Mouse (Mus musculus) heart, embryonic 16.5 days (tissue): Measurements from ENCODE around the gene Dse. TPM values are rescaled to one million over a fixed set of nuclear protein-coding genes. Genes with fewer than 3 reads are reported as not detected.

Source experiments
- ATAC-seq: fragments of 200-750 bp; cut with Nextera tagmentation; replicated peaks from 2 replicates; pipeline ENCODE4 v1.8.0; 2017; ENCODE audit warnings: moderate number of reproducible peaks; ENCODE audit not compliant: insufficient read depth, low FRiP score; ENCODE audit errors: extremely low read depth
- H3K27ac ChIP-seq: fragments of 300-500 bp; sonication (generic); 2 replicates; pipeline ENCODE4 v1.5.1; 2014; ENCODE audit warnings: mild to moderate bottlenecking, low read length, control low read depth, moderate library complexity
- H3K27me3 ChIP-seq: fragments of 300-500 bp; sonication (generic); 2 replicates; pipeline ENCODE4 v1.6.1; 2014; ENCODE audit warnings: low read length, mixed read lengths; ENCODE audit not compliant: control insufficient read depth, insufficient read depth
- H3K36me3 ChIP-seq: fragments of 300-500 bp; sonication (generic); 2 replicates; pipeline ENCODE4 v1.6.1; 2014; ENCODE audit not compliant: control insufficient read depth, insufficient read depth
- H3K4me1 ChIP-seq: fragments of 300-500 bp; sonication (generic); 2 replicates; pipeline ENCODE4 v1.6.1; 2014; ENCODE audit warnings: low read length, mixed read lengths; ENCODE audit not compliant: control insufficient read depth, insufficient read depth
- H3K4me2 ChIP-seq: fragments of 300-500 bp; sonication (generic); 2 replicates; pipeline ENCODE4 v1.6.1; 2014; ENCODE audit warnings: low read depth, mild to moderate bottlenecking, control low read depth, low read length
- H3K4me3 ChIP-seq: fragments of 300-500 bp; sonication (generic); 2 replicates; pipeline ENCODE4 v1.5.1; 2014; ENCODE audit warnings: mild to moderate bottlenecking, control low read depth, low read length
- H3K9ac ChIP-seq: fragments of 300-500 bp; sonication (generic); 2 replicates; pipeline ENCODE4 v1.6.1; 2014; ENCODE audit warnings: low read length, control low read depth
- H3K9me3 ChIP-seq: fragments of 300-500 bp; sonication (generic); replicated peaks from 2 replicates; pipeline ENCODE4 v1.6.1; 2016; ENCODE audit warnings: low read length; ENCODE audit not compliant: control insufficient read depth
- WGBS: fragments of 180-500 bp; shearing (Covaris S2); extraction: QIAGEN DNeasy Blood & Tissue Kit; methylation state at CpG from one replicate; pipeline ENCODE4 v1.1.7; 2014; 5-methylcytosine and 5-hydroxymethylcytosine counted together
- polyA plus RNA-seq: library from polyadenylated mRNA; unstranded; fragments of >200 nt; fragmentation: Nextera tagmentation; extraction: Ambion mirVana; gene quantifications from 2 replicates; pipeline ENCODE4 v1.2.1, GENCODE M21; 2015

The Dse gene
- polyA plus RNA-seq, 1 experiment from 2014 or later, result 12.2 TPM

DNA sequence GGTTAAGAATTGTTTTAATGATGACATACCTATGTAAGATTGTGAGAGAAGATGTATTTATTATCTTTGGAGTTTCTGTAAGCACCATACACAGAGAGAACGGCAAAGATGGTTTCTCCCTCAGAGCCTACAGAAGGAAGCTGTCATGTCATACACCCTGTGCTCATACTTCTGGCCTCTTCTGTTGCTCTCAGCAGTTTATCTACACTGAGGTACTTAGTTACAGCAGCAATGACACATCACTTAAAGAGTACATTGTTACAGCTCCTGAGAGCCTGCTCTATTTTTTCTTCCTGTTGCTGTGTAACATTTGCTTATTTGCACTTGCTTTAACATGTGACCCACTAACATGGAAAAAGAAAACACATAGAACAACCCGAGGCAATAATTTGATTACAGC, 40.5 kb downstream of the Dse start:
- 0 out of 2 replicates have a peak, but pooled peaks cover 7% of the 10 kb centered on the region for H3K36me3 ChIP-seq
- no peaks in the 10 kb centered on the region for H3K9me3 ChIP-seq
- ATAC-seq, result peak; percentile 91
- no peak overlapping the region for H3K27ac ChIP-seq
- no peak overlapping the region for H3K4me2 ChIP-seq
- peaks cover 5% of the 10 kb centered on the region; the same call in 1 of the 2 replicates for H3K4me1 ChIP-seq
- H3K9ac ChIP-seq, result no peak overlapping the region
- H3K4me3 ChIP-seq, result no peak overlapping the region
- 35% methylated on average over 2 of the region's 2 CpGs for WGBS
- H3K27me3 ChIP-seq, result no peaks in the 10 kb centered on the region

- ATAC-seq, result no peak
- H3K9ac ChIP-seq, result no peak overlapping the region
- H3K27me3 ChIP-seq, result no peaks in the 10 kb centered on the region
- H3K4me2 ChIP-seq, result no peak overlapping the region
- no peaks in the 10 kb centered on the region for H3K4me1 ChIP-seq
- no peak overlapping the region for H3K27ac ChIP-seq
- no peaks in the 10 kb centered on the region for H3K9me3 ChIP-seq
- WGBS, result 89% methylated on average over 12 of the region's 12 CpGs
- H3K4me3 ChIP-seq, result no peak overlapping the region
- H3K36me3 ChIP-seq, result peaks cover 5% of the 10 kb centered on the region
Measured at GRCm38 (mm10) chr10:34155796-34156554, 51.5 kb downstream of the Dse start.

- 76% methylated on average over 3 of the region's 3 CpGs for WGBS
- Histone ChIP-seq H3K36me3 (no peaks in the 10 kb centered on the region), H3K4me2 (no peak overlapping the region), H3K9ac (no peak overlapping the region), H3K27ac (no peak overlapping the region), H3K27me3 (no peaks in the 10 kb centered on the region), H3K4me3 (no peak overlapping the region), H3K4me1 (no peaks in the 10 kb centered on the region), H3K9me3 (no peaks in the 10 kb centered on the region)
- no peak for ATAC-seq
Measured at GRCm38 (mm10) chr10:34151827-34152226, 55.7 kb downstream of the Dse start.

DNA sequence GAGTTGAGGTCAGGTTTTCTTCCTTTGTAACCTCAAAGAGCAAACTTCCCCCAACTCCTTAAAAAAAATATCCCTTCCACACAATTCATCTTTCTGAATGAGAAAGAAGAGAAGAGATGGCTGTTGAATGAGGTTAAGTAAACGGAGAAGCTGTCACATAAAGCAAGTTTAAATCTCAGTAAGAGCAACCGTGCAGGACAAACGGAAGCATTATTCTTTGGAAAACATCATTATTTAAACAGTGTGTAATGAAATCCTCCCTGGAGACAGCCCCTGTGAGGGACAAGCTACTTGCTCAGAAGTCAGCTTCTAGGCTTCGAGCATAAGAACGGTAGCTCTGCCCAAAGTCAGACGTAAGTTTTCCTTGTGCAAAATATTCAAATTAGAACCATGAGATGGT, 57.1 kb downstream of the Dse start:
- no peaks in the 10 kb centered on the region for H3K36me3 ChIP-seq
- no peak for ATAC-seq
- no peak overlapping the region for H3K4me3 ChIP-seq
- H3K4me2 ChIP-seq, result no peak overlapping the region
- no peaks in the 10 kb centered on the region for H3K27me3 ChIP-seq
- no peaks in the 10 kb centered on the region for H3K9me3 ChIP-seq
- 68% methylated on average over 6 of the region's 6 CpGs for whole genome bisulfite sequencing
- no peaks in the 10 kb centered on the region for H3K4me1 ChIP-seq
- no peak overlapping the region for H3K27ac ChIP-seq
- H3K9ac ChIP-seq, result no peak overlapping the region

DNA sequence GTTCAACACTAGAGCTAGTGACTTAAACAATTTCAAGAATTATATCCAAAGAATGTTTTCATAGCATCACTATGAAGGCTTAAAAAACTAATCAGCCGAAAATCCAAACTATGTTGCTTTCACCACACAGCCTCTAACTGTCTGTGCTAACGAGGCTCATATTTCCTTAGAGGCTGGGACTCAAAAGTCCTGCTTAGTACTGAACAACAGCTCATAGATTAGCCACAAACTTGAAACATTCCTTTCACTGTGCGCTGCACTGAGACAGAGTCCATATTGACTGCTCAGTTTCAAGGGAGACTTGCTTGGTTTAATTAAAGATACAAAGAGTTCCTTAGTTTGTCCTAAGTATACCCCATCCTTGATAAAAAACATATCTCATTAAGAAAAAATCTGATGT, 57.7 kb downstream of the Dse start:
- Histone ChIP-seq H3K9ac (no peak overlapping the region), H3K4me3 (no peak overlapping the region), H3K4me1 (no peaks in the 10 kb centered on the region), H3K27ac (no peak overlapping the region), H3K36me3 (no peaks in the 10 kb centered on the region), H3K9me3 (no peaks in the 10 kb centered on the region), H3K4me2 (no peak overlapping the region), H3K27me3 (no peaks in the 10 kb centered on the region)
- no peak for ATAC-seq
- WGBS, result 60% methylated on average over 3 of the region's 3 CpGs

- Histone ChIP-seq H3K4me2 (no peak overlapping the region), H3K9ac (no peak overlapping the region), H3K36me3 (no peaks in the 10 kb centered on the region), H3K4me3 (no peak overlapping the region), H3K9me3 (peaks cover 3% of the 10 kb centered on the region; the same call in 1 of the 2 replicates), H3K4me1 (peaks cover 7% of the 10 kb centered on the region; the same call in 1 of the 2 replicates), H3K27me3 (no peaks in the 10 kb centered on the region), H3K27ac (no peak overlapping the region)
- WGBS, result 69% methylated on average over 2 of the region's 2 CpGs
- ATAC-seq, result no peak
Measured at GRCm38 (mm10) chr10:34141693-34142092, 65.8 kb downstream of the Dse start.

DNA sequence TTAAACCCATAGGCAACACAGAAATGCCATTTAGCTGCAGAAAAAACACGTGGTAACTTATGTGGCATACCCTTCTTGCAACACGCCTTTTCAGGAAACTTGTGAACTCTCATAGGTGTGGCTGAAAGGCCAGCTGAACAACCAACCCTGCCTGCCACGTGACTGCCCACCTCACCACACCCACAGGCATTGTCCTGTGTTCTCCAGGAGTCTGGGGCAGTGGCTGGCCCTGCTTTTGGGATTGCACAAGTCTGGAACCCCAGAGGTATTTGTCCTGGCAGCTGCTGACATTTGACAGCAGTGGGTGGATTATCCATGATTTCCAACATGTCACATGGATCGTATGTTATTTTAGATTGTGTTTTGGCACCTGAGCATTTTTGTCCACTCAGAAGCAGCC, 67.7 kb downstream of the Dse start:
- ATAC-seq, result no peak
- no peaks in the 10 kb centered on the region for H3K27me3 ChIP-seq
- WGBS, result 56% methylated on average over 4 of the region's 4 CpGs
- peaks cover 3% of the 10 kb centered on the region; the same call in 1 of the 2 replicates for H3K9me3 ChIP-seq
- no peak overlapping the region for H3K27ac ChIP-seq
- H3K36me3 ChIP-seq, result no peaks in the 10 kb centered on the region
- no peak overlapping the region for H3K4me3 ChIP-seq
- H3K9ac ChIP-seq, result no peak overlapping the region
- H3K4me1 ChIP-seq, result peaks cover 9% of the 10 kb centered on the region; the same call in 1 of the 2 replicates
- H3K4me2 ChIP-seq, result no peak overlapping the region

GRCm38 (mm10) chr10:34138027-34138426, 69.5 kb downstream of the Dse start:
- Histone ChIP-seq H3K9me3 (no peaks in the 10 kb centered on the region), H3K9ac (no peak overlapping the region), H3K27ac (no peak overlapping the region), H3K4me1 (peaks cover 9% of the 10 kb centered on the region; the same call in 1 of the 2 replicates), H3K4me3 (no peak overlapping the region), H3K4me2 (no peak overlapping the region), H3K36me3 (no peaks in the 10 kb centered on the region), H3K27me3 (no peaks in the 10 kb centered on the region)
- WGBS, result 14% methylated on average over 6 of the region's 6 CpGs
- ATAC-seq, result no peak

DNA sequence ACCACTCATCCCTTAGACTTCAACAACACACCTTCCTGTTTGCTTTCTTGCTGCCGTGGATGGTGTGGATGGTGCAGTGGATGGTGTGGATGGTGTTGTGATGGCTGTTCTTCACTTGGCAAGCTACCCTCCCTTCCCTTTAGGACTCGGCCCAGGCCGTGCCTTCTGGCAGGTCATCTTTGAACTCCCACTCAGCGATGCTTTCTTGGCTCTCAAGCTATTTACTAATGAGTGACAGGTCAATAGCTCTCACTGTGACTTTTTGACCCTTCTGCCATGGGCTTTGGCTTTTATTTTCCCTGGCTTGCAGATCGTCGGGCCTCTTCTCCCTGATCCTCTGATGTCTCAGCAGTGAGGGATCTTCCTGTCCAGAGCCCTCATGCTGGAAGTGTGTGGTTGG, 71.1 kb downstream of the Dse start:
- H3K36me3 ChIP-seq, result no peaks in the 10 kb centered on the region
- H3K4me2 ChIP-seq, result no peak overlapping the region
- no peaks in the 10 kb centered on the region for H3K9me3 ChIP-seq
- WGBS, result 32% methylated on average over 6 of the region's 6 CpGs
- H3K4me3 ChIP-seq, result no peak overlapping the region
- H3K9ac ChIP-seq, result no peak overlapping the region
- H3K4me1 ChIP-seq, result peaks cover 9% of the 10 kb centered on the region; the same call in 1 of the 2 replicates
- no peak for ATAC-seq
- no peaks in the 10 kb centered on the region for H3K27me3 ChIP-seq
- no peak overlapping the region for H3K27ac ChIP-seq
